Mouse (Mus musculus) lung, adult 2 months (tissue): Measurements from ENCODE around the gene Bloc1s4.

Source experiments
- CTCF ChIP-seq: fragments of 200-500 bp; IDR thresholded peaks from 2 replicates; pipeline ENCODE4 v1.5.1; 2011; ENCODE audit warnings: mild to moderate bottlenecking, low read length, control low read depth; ENCODE audit not compliant: insufficient read depth
- POLR2A ChIP-seq: fragments of 200-500 bp; IDR thresholded peaks from 2 replicates; pipeline ENCODE4 v1.6.1; 2011; ENCODE audit warnings: low read depth, mild to moderate bottlenecking, control low read depth, low read length, borderline replicate concordance; ENCODE audit errors: extremely low read depth

DNA sequence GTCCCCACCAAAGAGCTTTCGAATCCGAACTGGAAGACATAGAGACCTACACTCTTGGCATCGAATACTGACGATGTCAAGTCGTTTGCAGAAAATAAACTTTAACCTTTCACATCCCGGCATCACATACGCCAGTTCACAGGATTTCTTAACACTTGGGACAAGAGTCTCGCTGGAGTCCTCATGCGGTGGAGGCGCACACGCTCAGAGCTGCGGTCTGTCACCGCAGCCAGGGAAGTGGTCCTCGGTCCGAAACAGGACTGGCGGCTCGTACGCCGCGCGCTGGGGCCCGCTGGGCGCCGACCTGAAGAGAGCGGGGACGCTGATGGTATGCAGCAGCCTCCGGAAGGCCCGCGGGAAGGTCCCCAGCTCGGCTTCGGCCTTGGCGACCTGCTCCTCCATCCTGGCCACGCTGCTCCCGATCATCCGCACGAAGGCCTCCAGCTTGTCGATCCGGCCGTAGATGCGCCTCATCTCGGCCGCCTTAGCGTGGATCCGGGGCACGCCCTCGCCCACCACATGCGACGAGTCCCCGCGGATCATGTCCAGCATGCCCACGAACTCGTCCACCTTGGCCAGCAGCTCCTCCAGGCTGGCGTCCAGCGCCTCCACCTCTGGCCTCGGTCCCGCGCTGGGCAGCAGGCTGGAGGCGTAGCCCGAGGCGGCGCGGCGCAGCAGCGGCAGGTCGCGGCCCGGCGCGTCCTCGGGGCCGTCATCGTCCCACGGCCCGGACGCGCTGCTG lies 485 bp downstream of the Bloc1s4 start:
- TF ChIP-seq POLR2A = no peak
- TF ChIP-seq CTCF = no peak
